Mouse (Mus musculus) cortical plate, adult 2 months (tissue): Measurements from ENCODE around the gene Rai1. TPM values are rescaled to one million over a fixed set of nuclear protein-coding genes. Genes with fewer than 3 reads are reported as not detected.
A peak's percentile ranks its signal among the peaks of the same experiment; 100 is the strongest.

Source experiments
- H3K27ac ChIP-seq: fragments of 200-500 bp; 2 replicates; pipeline ENCODE4 v1.5.1; 2012; ENCODE audit warnings: low read length, control low read depth, inconsistent platforms; ENCODE audit not compliant: insufficient read depth
- H3K4me1 ChIP-seq: fragments of 200-500 bp; 2 replicates; pipeline ENCODE4 v1.6.1; 2011; ENCODE audit warnings: low read length; ENCODE audit not compliant: control insufficient read depth, insufficient read depth
- H3K4me3 ChIP-seq: fragments of 200-500 bp; 2 replicates; pipeline ENCODE4 v1.5.1; 2011; ENCODE audit warnings: mild to moderate bottlenecking, low read length, control low read depth; ENCODE audit not compliant: insufficient read depth
- CTCF ChIP-seq: fragments of 200-500 bp; IDR thresholded peaks from 2 replicates; pipeline ENCODE4 v1.5.1; 2011; ENCODE audit warnings: mild to moderate bottlenecking, control low read depth, low read length; ENCODE audit not compliant: insufficient read depth; ENCODE audit errors: extremely low read depth
- POLR2A ChIP-seq: fragments of 200-500 bp; IDR thresholded peaks from 2 replicates; pipeline ENCODE4 v1.6.1; 2011; ENCODE audit warnings: mild to moderate bottlenecking, low read length, control low read depth; ENCODE audit not compliant: insufficient read depth; ENCODE audit errors: extremely low read depth
- polyA plus RNA-seq: library from polyadenylated mRNA; depleted of rRNA; stranded (reverse); fragments of >200 nt; gene quantifications from 2 replicates; pipeline ENCODE4 v1.2.3, GENCODE M21; 2012

Rai1 gene
- polyA plus RNA-seq, 1 experiment, result 41.8 TPM

DNA sequence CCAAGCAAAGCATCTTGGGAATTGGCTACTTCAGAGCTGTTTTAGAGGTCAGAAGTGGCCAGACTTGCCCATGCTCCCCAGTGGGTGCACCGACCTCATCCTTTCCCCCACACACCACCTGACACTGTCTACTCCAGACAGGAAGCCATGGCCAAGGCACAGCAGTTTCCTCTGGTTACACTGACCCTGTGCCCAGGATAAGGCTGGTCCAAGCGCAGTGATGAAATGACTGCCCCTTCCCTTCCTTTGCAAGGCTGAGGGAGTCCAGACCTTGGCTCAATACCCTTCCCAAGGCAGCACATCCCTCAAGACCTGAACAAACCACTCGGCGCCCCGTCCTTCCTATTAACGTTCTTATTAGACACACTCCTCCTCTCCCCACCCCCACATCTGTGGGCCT, 33.6 kb upstream of the Rai1 start:
- Histone ChIP-seq H3K27ac (no peak overlapping the region), H3K4me3 (no peak overlapping the region), H3K4me1 (0 out of 2 replicates have a peak, but pooled peaks cover 5% of the 10 kb centered on the region)
- TF ChIP-seq POLR2A (no peak), CTCF (no peak)

- no peak overlapping the region for H3K27ac ChIP-seq
- no peak overlapping the region for H3K4me3 ChIP-seq
- no peak for TF ChIP-seq CTCF
- no peak for TF ChIP-seq POLR2A
Measured at GRCm38 (mm10) chr11:60073121-60073520, 31.7 kb upstream of the Rai1 start.

DNA sequence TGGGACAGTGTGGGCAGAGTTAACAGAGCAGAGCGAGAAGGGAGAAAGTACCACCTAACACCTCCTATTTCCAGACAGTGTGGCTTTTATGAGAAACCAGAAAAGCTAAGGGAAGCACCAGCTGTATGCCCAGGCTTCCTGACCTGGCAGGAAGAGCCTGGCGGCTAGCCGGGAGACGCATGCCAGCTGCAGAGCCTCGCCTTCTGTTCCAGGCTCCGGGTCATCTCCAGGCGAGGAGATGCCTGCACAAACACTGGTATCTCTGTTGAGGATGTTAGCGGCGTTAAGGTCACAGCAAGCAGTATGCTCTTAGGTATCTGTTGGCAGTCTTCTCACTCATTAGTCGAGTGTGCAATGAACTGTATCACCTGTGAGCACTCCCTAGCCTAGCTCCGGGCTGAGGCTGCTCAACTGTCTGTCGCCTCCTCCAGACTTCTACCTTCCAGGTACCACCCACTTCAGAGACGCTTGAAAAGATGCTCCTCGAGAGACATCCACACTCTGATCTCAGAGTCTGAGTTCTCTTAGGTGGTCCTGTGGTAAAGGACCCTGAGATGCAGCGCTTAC, 30.8 kb upstream of the Rai1 start:
- H3K27ac ChIP-seq, result no peak overlapping the region
- no peak overlapping the region for H3K4me3 ChIP-seq
- no peak for TF ChIP-seq CTCF
- no peak for TF ChIP-seq POLR2A
- H3K4me1 ChIP-seq, result 0 out of 2 replicates have a peak, but pooled peaks cover 5% of the 10 kb centered on the region

More at GRCm38 (mm10) chr11:60073121-60073520, 31.7 kb upstream of the Rai1 start:
- 0 out of 2 replicates have a peak, but pooled peaks cover 5% of the 10 kb centered on the region for H3K4me1 ChIP-seq

GRCm38 (mm10) chr11:60076183-60076582, 28.6 kb upstream of the Rai1 start:
- TF ChIP-seq POLR2A (no peak), CTCF (no peak)
- Histone ChIP-seq H3K4me1 (0 out of 2 replicates have a peak, but pooled peaks cover 5% of the 10 kb centered on the region), H3K27ac (no peak overlapping the region)

GRCm38 (mm10) chr11:60076790-60077189, 28.0 kb upstream of the Rai1 start:
- Histone ChIP-seq H3K27ac (no peak overlapping the region), H3K4me1 (0 out of 2 replicates have a peak, but pooled peaks cover 5% of the 10 kb centered on the region), H3K4me3 (no peak overlapping the region)
- TF ChIP-seq CTCF (peak; percentile 81), POLR2A (no peak)

More at GRCm38 (mm10) chr11:60076183-60076582, 28.6 kb upstream of the Rai1 start:
- no peak overlapping the region for H3K4me3 ChIP-seq

DNA sequence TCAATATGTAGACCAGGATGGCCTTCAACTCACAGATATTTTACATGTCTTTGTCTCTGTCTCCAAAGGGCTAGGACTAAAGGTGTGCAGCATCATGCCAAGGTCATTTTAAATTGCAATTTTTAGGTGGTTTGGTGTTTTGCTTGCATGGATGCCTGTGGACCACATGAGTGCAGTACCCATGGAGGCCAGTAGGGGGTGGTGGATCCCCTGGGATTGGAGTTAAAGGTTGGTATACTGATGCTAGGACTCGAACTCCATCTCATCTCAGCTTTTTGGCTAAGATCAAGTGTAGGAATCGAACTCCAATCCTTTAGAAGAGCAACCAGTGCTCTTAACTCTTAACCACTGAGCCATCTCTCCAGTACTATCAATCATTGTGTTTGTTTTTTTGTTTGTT, 20.2 kb upstream of the Rai1 start:
- Histone ChIP-seq H3K27ac (no peak overlapping the region), H3K4me3 (no peak overlapping the region), H3K4me1 (no peaks in the 10 kb centered on the region)
- TF ChIP-seq CTCF, result peak; percentile 54
- no peak for TF ChIP-seq POLR2A

GRCm38 (mm10) chr11:60086676-60087075, 18.1 kb upstream of the Rai1 start:
- no peak overlapping the region for H3K27ac ChIP-seq
- no peak for TF ChIP-seq CTCF
- TF ChIP-seq POLR2A, result no peak
- H3K4me3 ChIP-seq, result no peak overlapping the region
- no peaks in the 10 kb centered on the region; the same call in 1 of the 2 replicates for H3K4me1 ChIP-seq

GRCm38 (mm10) chr11:60088947-60089346, 15.9 kb upstream of the Rai1 start:
- H3K4me3 ChIP-seq, result no peak overlapping the region
- H3K27ac ChIP-seq, result no peak overlapping the region
- H3K4me1 ChIP-seq, result no peaks in the 10 kb centered on the region; the same call in 1 of the 2 replicates
- TF ChIP-seq CTCF, result peak; percentile 37; the same call in 1 of the 2 replicates
- TF ChIP-seq POLR2A, result no peak

DNA sequence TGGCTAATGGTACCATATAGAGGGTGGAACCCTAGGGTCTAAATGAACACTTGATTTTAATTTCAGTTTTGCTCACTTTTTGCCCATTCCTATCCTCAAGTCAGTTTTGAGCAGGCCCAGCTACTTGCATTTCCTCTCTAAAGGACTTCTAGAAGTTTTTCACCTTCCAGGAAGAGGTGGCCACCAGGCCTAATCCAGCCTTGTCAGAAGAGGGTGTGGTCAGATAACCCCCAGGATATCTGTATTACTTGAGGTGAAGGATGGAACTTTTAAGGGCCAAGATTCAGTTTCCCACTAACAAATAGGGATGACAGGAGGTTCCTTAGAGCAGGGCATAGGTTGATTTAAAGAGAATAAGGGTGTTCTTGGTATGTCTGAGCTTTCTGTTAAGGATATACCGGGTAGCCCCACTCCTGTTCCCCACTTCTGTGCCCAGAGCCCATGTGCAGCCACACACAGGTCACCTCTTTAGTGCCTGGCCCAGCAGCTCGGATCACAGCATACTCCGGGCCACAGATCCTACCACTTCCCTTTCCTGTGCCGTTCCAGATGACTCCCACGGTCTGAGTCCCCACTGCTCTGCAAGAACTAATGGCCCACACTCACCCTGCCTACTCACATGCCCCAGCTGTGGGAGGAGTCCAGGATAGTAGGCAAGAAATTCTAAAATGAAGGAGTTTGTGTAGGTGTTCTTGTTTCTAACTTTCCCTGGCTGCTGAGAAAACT, 14.0 kb upstream of the Rai1 start:
- no peaks in the 10 kb centered on the region; the same call in 1 of the 2 replicates for H3K4me1 ChIP-seq
- TF ChIP-seq CTCF (no peak), POLR2A (no peak)
- no peak overlapping the region for H3K4me3 ChIP-seq
- no peak overlapping the region for H3K27ac ChIP-seq

- Histone ChIP-seq H3K27ac (no peak overlapping the region), H3K4me1 (no peaks in the 10 kb centered on the region; the same call in 1 of the 2 replicates), H3K4me3 (no peak overlapping the region)
- TF ChIP-seq CTCF (no peak), POLR2A (no peak)
Measured at GRCm38 (mm10) chr11:60091422-60091761, 13.4 kb upstream of the Rai1 start.
